Mouse (Mus musculus) layer of hippocampus, adult 6 months (tissue): ENCODE results near the gene Cyp3a41b. TPM values are rescaled to one million over a fixed set of nuclear protein-coding genes. Genes with fewer than 3 reads are reported as not detected.

Experiments
- long read RNA-seq, 2 experiments: library from polyadenylated mRNA; unstranded; transcript quantifications; one replicate each; pipeline ENCODE4 v2.0.0; 2019 to 2020
- polyA plus RNA-seq: library from polyadenylated mRNA; unstranded; fragments of <200 nt; fragmentation: Nextera tagmentation; gene quantifications from 2 replicates; pipeline ENCODE4 v1.2.3, GENCODE M21; 2021

The Cyp3a41b gene
- not detected in 2 replicates for polyA plus RNA-seq
- long read RNA-seq, experiment 1, result 0 reads
- long read RNA-seq, experiment 2, result 0 reads

GRCm38 (mm10) chr5:145584630-145585029 is at the start of gene Cyp3a41b:
Gene Cyp3a41b, minus strand, starts transcription at chr5:145584730.

Other genes starting within 250 kb of the Cyp3a41b start
- gene Cyp3a57, start 239.5 kb downstream of the Cyp3a41b start, polyA plus RNA-seq, result not detected in 2 replicates
- gene Cyp3a16, start 115.0 kb downstream of the Cyp3a41b start, polyA plus RNA-seq, result not detected in 2 replicates
- not detected in 2 replicates for gene Cyp3a41a, start 135.4 kb upstream of the Cyp3a41b start, polyA plus RNA-seq
- gene Cyp3a44, start 221.1 kb upstream of the Cyp3a41b start, polyA plus RNA-seq, result not detected in 2 replicates